Mouse (Mus musculus) ES-CJ7 (cell line): ENCODE measurements around the gene Tmem183a.
A peak's percentile ranks its signal among the peaks of the same experiment; 100 is the strongest.

Experiments used
- DNase-seq: peaks from one replicate; pipeline ENCODE4 v3.0.0; 2011; ENCODE audit warnings: low read depth, low spot score

The Tmem183a gene

DNA sequence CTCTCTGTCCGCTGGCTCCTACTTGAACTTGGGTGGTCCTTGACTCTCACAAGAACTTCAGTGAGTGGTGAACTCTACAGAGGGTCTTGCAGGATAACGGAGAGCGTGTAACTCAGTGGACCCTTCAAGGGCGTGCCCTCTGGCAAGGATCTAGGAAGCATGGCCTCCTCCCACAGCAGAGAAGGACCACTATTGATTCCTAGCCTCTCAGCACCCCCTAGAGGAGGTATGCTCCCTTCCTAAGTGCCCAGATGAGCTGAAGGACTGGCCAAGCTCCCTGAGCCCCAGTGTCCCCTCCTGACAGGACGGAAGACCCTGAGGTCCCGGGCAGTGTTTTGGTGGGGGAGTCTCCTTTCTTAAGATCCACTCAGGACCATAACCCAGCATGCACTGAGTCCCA lies 39.2 kb downstream of the Tmem183a start:
- DNase-seq: no peak

DNA sequence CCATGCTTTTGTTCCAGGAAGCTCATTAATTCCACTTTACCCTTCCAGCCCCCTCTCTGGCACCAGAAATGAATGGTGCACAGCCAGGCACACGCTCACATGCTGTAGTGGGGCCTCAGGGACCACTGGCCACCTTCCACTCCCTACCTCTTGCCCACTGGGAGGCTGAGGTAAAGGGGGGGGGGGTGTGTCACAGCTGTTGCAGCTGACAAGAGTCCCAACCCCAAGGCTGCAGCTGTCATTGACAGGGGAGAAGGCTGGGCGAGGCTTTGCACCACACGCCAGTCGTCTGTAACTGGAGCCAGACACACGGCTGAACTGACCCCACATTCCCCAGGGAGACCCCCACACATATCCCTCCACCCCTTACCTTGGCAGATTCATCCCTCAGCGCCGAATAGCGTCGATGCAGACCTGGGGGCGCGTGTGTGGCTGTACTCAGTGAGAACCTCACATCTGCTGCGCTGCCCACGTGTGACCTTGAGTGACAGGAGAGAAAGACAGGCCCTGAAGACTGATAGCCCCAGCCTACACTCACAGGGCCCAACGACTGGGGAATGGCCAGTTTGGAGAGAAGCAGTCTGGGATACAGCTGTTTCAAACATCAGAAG lies 41.0 kb downstream of the Tmem183a start:
- no peak for DNase-seq

DNA sequence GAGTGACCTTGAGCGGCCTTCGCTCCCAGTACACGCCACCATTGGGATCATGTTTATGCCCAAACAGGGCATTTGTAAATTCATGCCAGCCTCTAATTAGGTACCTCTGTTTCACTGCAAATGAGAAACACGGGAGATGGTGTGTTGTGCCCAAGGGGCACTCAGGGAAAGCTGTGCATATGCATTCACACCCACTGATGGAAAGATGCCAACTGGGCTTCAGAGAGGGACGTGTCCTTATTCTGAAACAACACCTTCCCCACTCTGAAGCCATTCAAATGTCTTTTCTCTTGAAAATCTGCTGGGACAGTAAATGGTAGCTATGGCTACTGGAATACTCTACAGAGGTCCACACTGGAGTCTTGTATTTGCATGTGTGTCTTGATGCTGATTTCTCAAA lies 43.5 kb downstream of the Tmem183a start:
- no peak for DNase-seq

DNA sequence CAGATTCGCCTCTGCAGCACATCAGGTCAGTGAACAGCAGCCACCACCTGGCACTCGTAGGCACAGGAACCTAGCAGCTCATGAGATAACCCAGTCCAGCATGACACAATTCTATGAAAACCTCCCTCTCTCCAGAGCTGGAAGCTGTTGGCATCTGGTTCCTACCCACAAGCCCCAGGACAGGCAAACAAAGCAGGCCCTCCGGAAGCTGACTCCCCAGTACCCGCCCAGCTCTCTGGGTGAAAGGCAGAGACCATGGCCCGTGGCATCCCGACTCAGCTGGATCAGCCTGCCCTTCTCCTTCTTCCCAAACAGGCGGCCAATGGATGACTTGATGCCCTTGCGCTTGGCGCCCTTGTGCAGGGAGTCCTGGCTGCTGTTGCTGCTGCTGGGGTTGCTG lies 45.4 kb downstream of the Tmem183a start:
- DNase-seq: no peak

DNA sequence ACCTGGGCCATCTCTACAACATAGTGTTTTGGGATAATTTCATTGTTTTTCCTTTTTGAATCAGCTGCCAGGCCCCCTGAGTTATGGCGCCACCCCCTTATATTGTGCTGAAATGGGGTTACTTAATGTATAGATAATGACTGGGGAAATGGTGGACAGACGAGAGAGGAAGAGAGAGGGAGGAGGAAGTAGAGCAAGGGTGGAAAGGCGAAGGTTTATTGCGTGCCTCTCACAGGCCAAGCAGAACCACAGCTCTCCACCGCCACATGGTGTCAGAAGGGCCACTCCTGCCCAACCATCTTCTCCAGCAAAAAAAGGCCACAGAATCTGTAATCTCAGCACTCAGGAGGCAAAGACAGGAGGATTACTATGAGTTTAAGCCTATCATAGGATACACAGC lies 46.6 kb downstream of the Tmem183a start:
- no peak for DNase-seq

GRCm38 (mm10) chr1:134311760-134312159 lies 50.0 kb downstream of the Tmem183a start:
- DNase-seq: no peak

DNA sequence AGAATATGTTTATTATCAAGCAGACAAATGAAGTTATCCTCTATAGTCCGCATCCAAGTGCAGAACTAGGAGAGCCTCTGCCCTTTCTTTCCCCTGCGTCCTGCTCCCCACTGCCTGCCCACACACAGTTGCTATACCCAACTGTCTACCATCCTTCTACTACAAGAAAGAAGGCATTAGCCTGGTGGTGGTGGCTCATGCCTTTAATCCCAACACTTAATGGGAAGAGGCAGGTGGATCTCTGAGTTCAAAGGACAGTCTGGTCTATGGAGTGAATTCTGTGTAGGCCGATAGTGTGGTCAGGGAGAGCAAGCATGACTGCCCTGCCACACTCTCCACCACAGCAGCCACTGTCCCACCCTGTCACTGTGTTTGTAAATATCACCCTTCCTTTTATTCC lies 51.0 kb downstream of the Tmem183a start:
- DNase-seq: no peak

DNA sequence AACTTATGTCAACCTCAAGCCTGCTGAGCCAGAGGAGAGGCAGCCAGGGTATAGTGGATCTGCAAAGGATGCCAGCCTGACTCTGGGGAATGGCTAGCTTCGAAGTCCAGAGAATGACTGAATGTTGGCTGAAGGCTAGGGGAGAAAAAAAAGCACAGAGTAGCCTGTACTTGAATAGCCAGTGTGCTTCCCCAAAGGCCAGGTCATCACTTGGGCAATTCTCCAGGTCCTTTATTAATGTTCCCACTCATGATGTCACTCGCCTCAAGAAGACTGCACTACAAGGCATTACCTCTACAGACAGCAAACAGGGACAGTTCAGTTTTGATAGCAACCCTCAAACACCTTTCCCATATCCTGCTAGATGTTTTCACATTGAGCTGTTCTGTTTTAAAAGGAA lies 51.5 kb downstream of the Tmem183a start:
- DNase-seq: no peak

- DNase-seq: no peak
Measured at GRCm38 (mm10) chr1:134307409-134307808, 54.4 kb downstream of the Tmem183a start.

GRCm38 (mm10) chr1:134304940-134305339 lies 56.8 kb downstream of the Tmem183a start:
- no peak for DNase-seq

DNA sequence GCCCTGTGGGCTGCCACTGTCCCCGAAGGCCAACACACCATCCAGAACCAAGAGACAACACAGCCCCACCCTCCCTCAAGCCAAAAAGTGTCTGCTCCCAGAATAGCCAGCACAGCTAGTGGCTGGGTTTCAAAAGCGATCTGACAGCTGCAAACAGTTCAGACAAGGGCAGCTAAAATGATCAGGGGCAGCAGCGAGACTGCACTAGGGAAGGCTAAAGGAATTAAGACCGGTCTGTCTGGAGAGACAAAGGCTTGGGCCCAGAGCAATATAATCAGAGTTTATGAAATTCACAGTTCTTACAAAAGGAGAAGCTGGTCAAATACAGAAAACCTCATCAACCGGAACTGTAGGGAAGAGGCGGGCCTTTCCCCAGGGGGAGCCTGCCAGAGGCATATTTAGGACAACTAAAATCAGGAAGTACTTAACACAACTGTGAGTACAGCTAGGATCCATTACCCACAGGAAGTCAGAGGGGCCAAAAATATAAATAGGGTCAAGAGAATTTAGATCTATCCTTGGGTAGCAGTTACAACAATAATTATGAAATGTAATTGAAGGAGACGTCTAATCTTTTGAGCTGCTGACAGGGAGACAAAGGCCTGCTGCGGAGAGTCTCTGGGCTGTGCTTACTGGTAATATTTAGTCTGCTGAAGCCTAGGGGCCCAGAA lies 59.1 kb downstream of the Tmem183a start:
- no peak for DNase-seq

- peak; percentile 36 for DNase-seq
Measured at GRCm38 (mm10) chr1:134298636-134299411, 63.0 kb downstream of the Tmem183a start.

DNA sequence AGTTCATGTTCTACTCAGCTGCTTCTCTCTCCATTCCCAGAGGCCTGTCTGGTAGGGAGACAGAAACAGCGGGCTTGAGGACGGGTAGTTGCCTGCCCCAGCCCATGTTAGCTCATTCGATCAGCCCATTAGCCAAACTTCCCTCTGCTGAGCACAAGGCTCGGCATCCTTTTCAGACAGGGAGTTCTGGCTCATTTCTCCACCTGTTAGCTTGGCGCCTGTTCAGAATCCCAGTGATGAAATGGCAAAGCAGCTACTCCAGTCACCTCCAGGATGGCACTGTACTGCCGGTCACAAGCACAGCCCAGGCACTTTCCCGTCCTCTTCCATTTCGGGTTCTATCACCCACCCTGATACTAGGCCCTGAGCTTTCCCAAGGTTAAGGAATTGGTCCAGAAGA lies 64.5 kb downstream of the Tmem183a start:
- no peak for DNase-seq
